Mouse (Mus musculus) kidney, embryonic 15.5 days (tissue): ENCODE results near the gene Dll1. TPM values are rescaled to one million over a fixed set of nuclear protein-coding genes. Genes with fewer than 3 reads are reported as not detected.

Experiments
- ATAC-seq: fragments of 200-750 bp; cut with Nextera tagmentation; replicated peaks from 2 replicates; pipeline ENCODE4 v1.8.0; 2017; ENCODE audit warnings: moderate TSS enrichment; ENCODE audit not compliant: low FRiP score
- H3K27ac ChIP-seq: fragments of 300-500 bp; sonication (generic); 2 replicates; pipeline ENCODE4 v1.5.1; 2015; ENCODE audit warnings: mild to moderate bottlenecking, inconsistent platforms
- H3K27me3 ChIP-seq: fragments of 300-500 bp; sonication (generic); 2 replicates; pipeline ENCODE4 v1.6.1; 2015; ENCODE audit warnings: inconsistent platforms
- H3K36me3 ChIP-seq: fragments of 300-500 bp; sonication (generic); 2 replicates; pipeline ENCODE4 v1.6.1; 2015; ENCODE audit warnings: inconsistent platforms
- H3K4me1 ChIP-seq: fragments of 300-500 bp; sonication (generic); 2 replicates; pipeline ENCODE4 v1.6.1; 2015; ENCODE audit warnings: inconsistent platforms
- H3K4me2 ChIP-seq: fragments of 300-500 bp; sonication (generic); 2 replicates; pipeline ENCODE4 v1.6.1; 2015; ENCODE audit warnings: moderate library complexity, mild to moderate bottlenecking, inconsistent platforms
- H3K4me3 ChIP-seq: fragments of 300-500 bp; sonication (generic); replicated peaks from 2 replicates; pipeline ENCODE4 v1.5.1; 2015; ENCODE audit warnings: mild to moderate bottlenecking, inconsistent platforms
- H3K9ac ChIP-seq: fragments of 300-500 bp; sonication (generic); 2 replicates; pipeline ENCODE4 v1.6.1; 2015; ENCODE audit warnings: mild to moderate bottlenecking, inconsistent platforms
- H3K9me3 ChIP-seq: fragments of 300-500 bp; sonication (generic); replicated peaks from 2 replicates; pipeline ENCODE4 v1.6.1; 2016; ENCODE audit warnings: inconsistent platforms
- WGBS: fragments of 180-500 bp; shearing (Covaris S2); methylation state at CpG from one replicate; pipeline ENCODE4 v1.1.7; 2015; ENCODE audit warnings: mixed read lengths; 5-methylcytosine and 5-hydroxymethylcytosine counted together
- polyA plus RNA-seq: library from polyadenylated mRNA; unstranded; fragments of >200 nt; fragmentation: Nextera tagmentation; extraction: Ambion mirVana; gene quantifications from 2 replicates; pipeline ENCODE4 v1.2.1, GENCODE M21; 2015

Gene Dll1
- polyA plus RNA-seq: 30.9 and 32.0 TPM in 2 replicates

DNA sequence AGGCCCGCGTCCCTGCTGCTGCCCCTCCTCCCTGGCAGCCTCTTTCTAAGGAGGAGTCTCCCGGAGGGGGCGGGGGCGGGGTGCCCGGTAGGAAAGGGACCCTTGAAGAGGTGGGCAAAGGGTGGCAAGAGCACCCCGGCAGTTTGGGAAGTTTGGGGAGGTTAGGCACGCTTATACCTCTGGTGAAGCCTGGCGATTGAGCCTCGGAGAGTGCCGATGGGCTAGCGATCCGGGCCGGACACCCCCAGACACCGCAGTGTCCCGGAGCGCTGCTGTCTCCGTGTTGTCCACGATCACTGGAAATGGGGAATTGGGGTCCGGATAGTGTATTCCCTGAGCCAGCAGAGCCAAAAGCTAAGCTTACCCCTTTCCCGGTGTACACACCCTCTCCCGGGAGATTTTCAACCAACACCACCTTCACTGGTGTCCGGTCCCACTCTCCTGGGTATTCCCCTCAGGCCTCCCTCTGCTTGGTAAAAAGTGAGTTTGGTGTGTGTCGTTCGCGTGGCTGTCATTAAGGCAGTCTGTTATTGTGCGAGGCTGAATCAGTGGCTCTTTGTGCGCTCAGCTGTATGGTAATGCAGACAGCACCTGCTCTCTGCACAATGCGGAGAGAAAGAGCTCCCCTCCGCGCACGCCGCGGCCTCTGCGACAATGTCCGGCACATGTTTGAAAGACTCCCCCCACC lies at the start of gene Dll1:
Gene Dll1, minus strand, starts transcription at position 379 of the 688 bp plus-strand sequence.
- Histone ChIP-seq H3K36me3 (no peaks in the 10 kb centered on the region), H3K4me1 (peaks cover 90% of the 10 kb centered on the region), H3K4me3 (peak within 1 kb of the TSS; percentile 69), H3K9ac (peak within 1 kb of the TSS; percentile 63), H3K9me3 (no peaks in the 10 kb centered on the region), H3K27me3 (peaks cover 78% of the 10 kb centered on the region), H3K27ac (peak within 1 kb of the TSS; percentile 84), H3K4me2 (peak within 1 kb of the TSS; percentile 95)
- no peak; the same call in 1 of the 2 replicates for ATAC-seq
- under 1% methylated on average over 36 of the region's 36 CpGs for WGBS

DNA sequence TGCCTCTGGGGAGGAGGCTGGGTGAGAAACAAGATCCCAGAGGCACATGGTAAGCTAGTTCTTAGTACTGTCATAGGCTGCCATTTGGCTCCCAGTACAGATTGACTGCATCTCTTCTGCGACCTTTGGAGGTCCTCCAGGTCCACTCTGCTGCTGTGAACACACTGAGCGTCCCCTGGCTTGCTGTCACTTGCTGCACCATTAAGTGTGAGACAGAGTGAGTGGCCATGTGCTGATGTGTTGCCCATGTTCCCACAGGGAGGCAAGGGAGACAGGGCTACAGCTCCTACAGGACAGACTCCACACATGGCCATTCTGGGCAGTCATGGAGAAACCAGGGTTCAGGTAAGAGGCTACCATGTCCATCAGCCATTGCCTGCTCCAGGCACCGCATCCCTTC lies 49.3 kb upstream of the Dll1 start:
- H3K9me3 ChIP-seq: no peaks in the 10 kb centered on the region
- peaks cover 92% of the 10 kb centered on the region for H3K36me3 ChIP-seq

DNA sequence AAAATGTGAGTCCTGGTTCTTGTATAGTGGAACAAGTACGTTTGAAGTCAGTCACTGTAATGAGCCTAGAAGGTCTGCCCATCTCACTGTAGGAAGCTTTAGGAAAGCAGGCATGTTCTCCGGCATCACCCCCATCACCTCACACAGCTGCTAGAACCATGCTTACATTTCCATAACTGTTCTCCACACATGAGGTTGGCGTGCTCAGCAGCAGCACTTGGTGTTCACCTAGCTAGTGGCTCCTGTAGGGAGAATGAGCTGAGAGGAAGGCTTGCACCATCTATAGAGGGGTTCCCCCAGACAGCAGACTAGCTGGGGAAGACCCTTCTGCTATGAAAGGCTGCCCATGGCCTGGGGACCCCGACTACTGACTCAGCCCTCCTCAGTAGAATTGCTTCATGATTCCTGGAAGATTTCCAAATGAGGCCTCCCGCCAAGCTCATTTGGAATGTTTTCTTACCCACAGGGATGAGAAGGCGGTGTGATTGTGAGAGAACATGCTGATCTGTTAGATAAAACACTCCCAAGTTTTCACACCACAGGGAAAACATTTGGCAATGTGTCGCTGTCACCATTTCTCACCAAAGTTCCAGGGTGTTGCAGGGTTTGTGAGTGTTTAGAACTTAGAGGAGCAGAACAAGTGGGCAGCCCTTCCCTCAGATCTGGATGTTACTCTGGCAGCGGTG lies 46.6 kb upstream of the Dll1 start:
- Histone ChIP-seq H3K27ac (no peak overlapping the region), H3K9me3 (no peaks in the 10 kb centered on the region), H3K4me3 (no peak overlapping the region), H3K27me3 (no peaks in the 10 kb centered on the region), H3K4me1 (no peaks in the 10 kb centered on the region), H3K9ac (no peak overlapping the region), H3K36me3 (peaks cover 96% of the 10 kb centered on the region), H3K4me2 (no peak overlapping the region)
- no peak for ATAC-seq
- 54% methylated on average over 8 of the region's 8 CpGs for WGBS

More for the DNA sequence above, 49.3 kb upstream of the Dll1 start:
- WGBS: 52% methylated on average over 3 of the region's 3 CpGs
- no peaks in the 10 kb centered on the region for H3K4me1 ChIP-seq
- H3K27me3 ChIP-seq: no peaks in the 10 kb centered on the region
- H3K4me2 ChIP-seq: no peak overlapping the region
- H3K4me3 ChIP-seq: no peak overlapping the region
- no peak overlapping the region for H3K9ac ChIP-seq
- ATAC-seq: no peak
- H3K27ac ChIP-seq: no peak overlapping the region

DNA sequence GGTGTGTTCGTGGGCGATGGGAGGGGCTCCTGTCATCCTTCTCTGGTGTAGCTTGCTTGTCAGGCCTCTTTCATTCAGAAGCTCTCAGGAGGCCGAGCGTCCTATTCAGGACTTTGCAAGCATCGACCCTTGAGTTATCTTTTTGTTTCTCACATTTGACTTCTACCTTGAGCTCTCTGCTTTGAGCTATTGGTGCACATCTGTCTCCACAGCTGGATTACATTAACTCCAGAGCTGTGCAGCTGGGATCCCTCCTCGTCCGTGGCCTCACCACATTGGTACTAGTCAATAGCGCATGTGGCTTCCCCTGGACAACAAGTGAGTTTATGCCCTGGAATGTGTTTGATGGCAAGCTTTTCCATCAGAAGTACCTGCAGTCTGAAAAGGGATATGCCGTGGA lies 46.0 kb upstream of the Dll1 start:
- Histone ChIP-seq H3K4me3 (no peak overlapping the region), H3K27ac (no peak overlapping the region), H3K4me2 (no peak overlapping the region), H3K27me3 (no peaks in the 10 kb centered on the region), H3K9me3 (no peaks in the 10 kb centered on the region), H3K36me3 (peaks cover 96% of the 10 kb centered on the region), H3K4me1 (no peaks in the 10 kb centered on the region), H3K9ac (no peak overlapping the region)
- WGBS: 95% methylated on average over 9 of the region's 9 CpGs
- ATAC-seq: no peak

DNA sequence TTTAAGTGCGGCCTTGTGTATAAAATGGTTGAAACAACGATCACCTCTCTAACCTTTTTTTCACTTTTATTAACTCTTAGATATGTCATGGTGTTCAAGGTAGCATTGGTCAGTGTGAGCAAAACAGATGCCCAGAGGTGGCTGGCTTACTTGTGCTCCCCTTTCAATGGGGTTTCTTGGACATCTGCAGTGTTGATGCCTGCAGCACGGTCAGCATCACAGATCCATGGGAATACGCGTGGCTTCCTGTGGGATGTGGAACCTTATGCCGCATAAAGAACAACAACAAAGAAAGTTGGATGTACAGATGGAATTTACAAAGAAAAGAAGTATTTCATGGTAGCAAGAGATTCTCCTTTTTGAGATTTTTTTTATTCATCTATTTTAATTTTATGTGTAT lies 44.8 kb upstream of the Dll1 start:
- Histone ChIP-seq H3K9ac (no peak overlapping the region), H3K4me2 (no peak overlapping the region), H3K4me1 (no peaks in the 10 kb centered on the region), H3K9me3 (no peaks in the 10 kb centered on the region), H3K36me3 (peaks cover 98% of the 10 kb centered on the region), H3K27me3 (no peaks in the 10 kb centered on the region), H3K4me3 (no peak overlapping the region), H3K27ac (no peak overlapping the region)
- WGBS: 99% methylated on average over 6 of the region's 6 CpGs
- ATAC-seq: no peak

DNA sequence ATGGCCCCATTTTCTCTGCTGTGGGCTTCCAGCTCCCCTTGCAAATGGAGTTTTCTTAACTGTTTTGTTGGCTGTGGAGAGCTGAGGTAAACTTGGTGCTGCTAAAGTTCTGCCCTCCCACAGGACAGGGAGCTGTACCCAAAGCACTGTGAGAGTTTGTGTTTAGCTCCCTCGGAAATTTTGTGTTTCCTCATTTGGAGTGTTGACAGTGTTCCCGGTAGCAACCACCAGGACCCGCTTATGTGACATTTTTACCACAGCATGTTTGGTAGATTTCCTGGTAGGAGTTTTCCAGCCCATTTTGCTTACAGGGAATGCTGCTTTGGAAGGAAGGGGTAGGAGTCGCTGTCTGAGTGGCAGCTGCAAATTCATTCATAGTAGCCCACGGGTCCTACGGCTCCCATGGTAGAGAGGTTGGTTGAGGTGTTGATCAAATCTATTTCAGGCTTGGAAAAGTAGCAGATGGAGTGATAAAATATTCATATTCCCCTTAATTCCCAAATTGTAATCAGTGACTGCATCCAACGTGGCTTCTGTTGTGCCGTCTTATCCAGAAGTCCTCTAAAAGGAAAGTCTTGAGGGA lies 43.4 kb upstream of the Dll1 start:
- Histone ChIP-seq H3K27ac (no peak overlapping the region), H3K4me2 (no peak overlapping the region), H3K9ac (no peak overlapping the region), H3K4me3 (no peak overlapping the region), H3K27me3 (no peaks in the 10 kb centered on the region), H3K4me1 (no peaks in the 10 kb centered on the region), H3K36me3 (peaks cover 98% of the 10 kb centered on the region), H3K9me3 (no peaks in the 10 kb centered on the region)
- WGBS: 92% methylated on average over 8 of the region's 8 CpGs
- ATAC-seq: no peak

DNA sequence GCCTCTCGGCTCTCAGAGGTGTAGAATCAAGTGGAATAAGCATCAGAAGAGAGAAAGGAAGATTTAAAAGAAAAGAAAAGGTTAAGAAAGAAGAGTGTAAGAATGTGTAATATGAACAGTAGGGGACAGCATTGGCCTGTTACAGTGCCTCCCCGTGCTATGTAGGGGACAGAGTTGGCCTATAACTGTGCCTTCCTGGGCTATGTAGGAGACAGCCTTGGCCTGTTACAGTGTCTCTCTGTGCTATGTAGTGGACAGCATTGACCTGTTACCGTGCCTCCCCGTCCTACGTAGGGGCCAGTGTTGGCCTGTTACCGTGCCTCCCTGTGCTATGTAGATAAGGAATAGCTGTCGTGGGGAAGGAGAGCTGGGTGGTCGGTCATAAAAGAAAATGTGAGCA lies 42.9 kb upstream of the Dll1 start:
- Histone ChIP-seq H3K4me2 (no peak overlapping the region), H3K36me3 (peaks cover 98% of the 10 kb centered on the region), H3K9ac (no peak overlapping the region), H3K4me1 (no peaks in the 10 kb centered on the region), H3K4me3 (no peak overlapping the region), H3K27me3 (no peaks in the 10 kb centered on the region), H3K27ac (no peak overlapping the region), H3K9me3 (no peaks in the 10 kb centered on the region)
- 86% methylated on average over 8 of the region's 8 CpGs for WGBS
- no peak for ATAC-seq

DNA sequence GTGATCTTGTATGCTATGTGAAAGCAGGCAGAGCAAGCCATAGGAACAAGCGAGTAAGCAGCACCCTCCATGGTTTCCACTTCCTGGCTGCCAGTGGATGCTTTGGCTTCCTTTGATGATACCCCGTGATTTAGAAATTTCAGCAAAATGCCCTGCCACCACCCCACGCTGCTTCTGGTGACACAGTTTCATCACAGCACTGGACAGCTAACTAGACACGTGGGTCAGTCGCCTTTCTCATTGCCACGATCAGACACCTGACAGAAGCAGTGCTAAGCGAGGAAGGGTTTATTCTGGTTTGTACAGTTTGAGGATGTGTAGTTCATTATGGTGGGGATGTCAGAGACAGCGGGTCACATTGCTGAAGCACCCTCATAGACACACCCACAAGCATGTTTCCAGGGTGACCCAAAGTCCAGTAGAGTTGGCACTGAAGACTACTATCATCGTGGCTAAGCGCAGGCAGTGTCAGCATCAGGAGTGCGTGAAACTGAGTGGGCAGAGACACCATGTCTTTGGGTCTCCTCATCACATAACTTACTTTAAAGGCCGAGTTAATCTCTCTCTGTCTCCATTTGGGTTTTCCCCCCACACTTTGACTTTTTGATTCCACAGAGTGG lies 40.0 kb upstream of the Dll1 start:
- no peak overlapping the region for H3K4me2 ChIP-seq
- ATAC-seq: no peak
- no peak overlapping the region for H3K27ac ChIP-seq
- no peaks in the 10 kb centered on the region for H3K27me3 ChIP-seq
- no peak overlapping the region for H3K9ac ChIP-seq
- no peaks in the 10 kb centered on the region for H3K9me3 ChIP-seq
- no peak overlapping the region for H3K4me3 ChIP-seq
- peaks cover 96% of the 10 kb centered on the region for H3K36me3 ChIP-seq
- H3K4me1 ChIP-seq: no peaks in the 10 kb centered on the region
- WGBS: 92% methylated on average over 12 of the region's 12 CpGs

DNA sequence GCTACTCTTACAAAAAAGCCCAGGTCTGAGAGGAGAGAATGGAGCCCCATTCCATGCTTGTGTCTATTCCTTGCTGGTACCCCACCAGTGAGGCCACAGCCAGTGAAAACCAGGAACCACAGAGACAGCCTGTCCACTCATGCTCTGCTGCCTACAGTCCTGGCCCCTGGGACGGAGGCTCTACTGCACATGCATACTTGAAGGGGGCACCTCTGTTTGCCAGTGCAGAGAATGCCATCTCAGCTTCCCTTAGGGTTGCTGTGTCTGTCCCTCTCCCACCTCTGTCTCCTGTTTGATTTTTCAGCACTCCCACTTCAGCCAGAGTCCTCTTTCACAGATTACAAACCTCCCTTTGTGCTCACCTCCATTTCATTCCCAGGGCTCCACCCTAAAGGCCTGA lies 34.2 kb upstream of the Dll1 start:
- H3K4me1 ChIP-seq: no peaks in the 10 kb centered on the region
- 94% methylated on average over 1 of the region's 1 CpGs for WGBS
- peaks cover 90% of the 10 kb centered on the region for H3K36me3 ChIP-seq
- no peaks in the 10 kb centered on the region for H3K27me3 ChIP-seq
- ATAC-seq: no peak
- H3K9me3 ChIP-seq: no peaks in the 10 kb centered on the region
- H3K4me2 ChIP-seq: no peak overlapping the region
- no peak overlapping the region for H3K9ac ChIP-seq
- H3K27ac ChIP-seq: no peak overlapping the region
- no peak overlapping the region for H3K4me3 ChIP-seq

DNA sequence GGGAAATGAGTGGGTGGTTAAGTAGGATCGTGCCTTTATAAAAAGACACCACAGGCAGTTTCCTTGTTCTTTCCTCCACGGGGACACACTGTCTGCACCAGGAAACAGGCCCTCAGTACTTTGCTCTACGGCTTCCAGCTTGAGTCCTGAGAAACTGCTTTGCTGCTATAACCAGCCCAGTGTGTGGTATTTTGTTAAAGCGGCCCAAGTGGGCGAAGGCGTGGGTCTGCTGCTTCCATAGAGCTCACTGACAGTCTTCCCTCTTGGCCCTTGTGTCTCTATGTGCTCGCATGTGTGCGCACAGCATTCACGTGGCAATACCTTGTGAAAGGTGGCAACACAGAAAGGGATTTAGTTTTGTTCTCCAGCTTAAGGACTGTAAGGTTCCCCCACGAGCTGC lies 32.6 kb upstream of the Dll1 start:
- no peak for ATAC-seq
- WGBS: 89% methylated on average over 10 of the region's 10 CpGs
- H3K27ac ChIP-seq: no peak overlapping the region
- H3K9ac ChIP-seq: no peak overlapping the region
- no peaks in the 10 kb centered on the region for H3K4me1 ChIP-seq
- no peaks in the 10 kb centered on the region for H3K9me3 ChIP-seq
- H3K4me2 ChIP-seq: no peak overlapping the region
- peaks cover 88% of the 10 kb centered on the region for H3K36me3 ChIP-seq
- H3K27me3 ChIP-seq: no peaks in the 10 kb centered on the region
- H3K4me3 ChIP-seq: no peak overlapping the region

DNA sequence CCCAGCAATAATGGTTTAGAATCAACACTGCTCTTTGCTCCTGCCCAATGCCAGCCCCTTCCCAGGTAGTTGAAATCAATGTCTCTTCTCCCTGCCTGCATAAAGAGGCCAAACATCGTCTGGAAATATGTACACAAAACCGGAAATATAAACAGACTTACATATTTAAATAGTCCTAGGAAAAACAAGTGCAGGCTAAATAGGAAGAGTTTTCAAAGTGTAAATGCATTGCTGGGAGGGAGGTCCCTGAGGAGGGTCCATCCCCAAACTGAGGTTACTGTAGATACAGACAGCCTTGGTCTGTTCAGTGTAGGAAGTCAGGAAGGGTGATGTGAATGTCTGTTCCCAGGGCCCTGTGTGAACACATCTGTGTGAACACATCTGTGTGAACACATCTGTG lies 29.9 kb upstream of the Dll1 start:
- no peak for ATAC-seq
- 91% methylated on average over 2 of the region's 2 CpGs for WGBS
- Histone ChIP-seq H3K9me3 (no peaks in the 10 kb centered on the region), H3K27me3 (no peaks in the 10 kb centered on the region), H3K4me2 (no peak overlapping the region), H3K4me1 (no peaks in the 10 kb centered on the region), H3K36me3 (peaks cover 91% of the 10 kb centered on the region), H3K4me3 (no peak overlapping the region), H3K27ac (no peak overlapping the region), H3K9ac (no peak overlapping the region)

DNA sequence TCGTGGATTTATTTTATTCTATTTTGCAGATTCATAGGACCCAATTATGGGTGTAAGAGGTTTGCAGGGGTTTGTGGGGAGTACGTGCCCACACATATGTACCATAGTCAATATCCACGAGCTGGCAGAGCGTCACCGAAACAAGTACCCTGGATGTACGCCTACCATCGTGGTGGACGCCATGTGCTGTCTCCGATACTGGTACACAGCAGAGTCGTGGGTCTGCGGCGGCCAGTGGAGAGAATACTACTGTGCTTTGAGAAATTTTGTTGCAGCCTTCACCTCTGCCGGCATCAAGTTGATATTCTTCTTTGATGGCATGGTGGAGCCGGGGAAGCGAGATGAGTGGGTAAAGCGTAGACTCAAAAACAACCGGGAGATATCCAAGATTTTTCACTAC lies 25.0 kb upstream of the Dll1 start:
- no peaks in the 10 kb centered on the region for H3K27me3 ChIP-seq
- WGBS: 95% methylated on average over 17 of the region's 17 CpGs
- ATAC-seq: no peak
- H3K9me3 ChIP-seq: no peaks in the 10 kb centered on the region
- peaks cover 49% of the 10 kb centered on the region for H3K36me3 ChIP-seq
- H3K4me1 ChIP-seq: peaks cover 8% of the 10 kb centered on the region
- no peak overlapping the region for H3K4me3 ChIP-seq
- no peak overlapping the region for H3K9ac ChIP-seq
- H3K4me2 ChIP-seq: no peak overlapping the region
- no peak overlapping the region for H3K27ac ChIP-seq
